Mouse (Mus musculus) spleen, postnatal 36 days (tissue): ENCODE results near the gene Gm14781.
"Not testable (repeated sequence)": the region's sequence is repeated elsewhere in the genome, so short reads cannot be mapped to it uniquely, and the experiment has no call there.

Source experiments
- DNase-seq, 2 experiments: peaks; one replicate each; pipeline ENCODE4 v3.0.0; 2022; ENCODE audit warnings: low spot score in 2 of 2, mixed read lengths in 1 of 2

The Gm14781 gene

GRCm38 (mm10) chrX:91631894-91632293, at the start of gene Gm14781:
TSS of gene Gm14781 (plus strand) at chrX:91632194.
- DNase-seq, result not testable (repeated sequence)

- DNase-seq, result not testable (repeated sequence)
These were observed 23.1 kb downstream of the Gm14781 start for GRCm38 (mm10) chrX:91654964-91655575.
